30 mouse cellular contexts compared by ENCODE assay signal in genomic region chr10:43631639-43632354, GRCm38 (mm10). TPM values are rescaled to one million over a fixed set of nuclear protein-coding genes. Genes with fewer than 3 reads are reported as not detected.
A peak's percentile ranks its signal among the peaks of the same experiment; 100 is the strongest.
DNase-seq lines count a peak whose midpoint lies in the region; ATAC-seq and TF ChIP-seq lines count a peak whose summit lies in the region.
"Had no signal": no experiment of that assay in that cellular context is flagged by ENCODE, and none has a peak within 500 bp of the region (broad histone marks: within the 10 kb centered on the region; RNA-seq: fewer than 3 reads in every experiment).

No protein-coding gene starts in this region.

- H3K4me1 ChIP-seq in liver, embryonic 12.5 days, result peaks cover 64% of the 10 kb centered on the region
- peaks cover 16% of the 10 kb centered on the region for H3K4me1 ChIP-seq in liver, embryonic 11.5 days (replicated peaks; ENCODE audit: control insufficient read depth, insufficient read depth, low read length)
- H3K4me1 ChIP-seq in forebrain, embryonic 16.5 days (replicated peaks; ENCODE audit: control insufficient read depth, insufficient read depth, low read length), result peaks cover 10% of the 10 kb centered on the region; the same call in 1 of the 2 replicates
- H3K4me1 ChIP-seq in liver, embryonic 16.5 days (ENCODE audit: control insufficient read depth, low read depth, low read length), result peaks cover 48% of the 10 kb centered on the region
- H3K4me1 ChIP-seq: heart, embryonic 12.5 days; hindbrain, embryonic 15.5 days; midbrain, embryonic 13.5 days had no signal

- peak overlapping the region; percentile 5; the same call in 1 of the 2 replicates for H3K4me2 ChIP-seq in liver, embryonic 12.5 days
- no peak overlapping the region for H3K4me2 ChIP-seq in liver, embryonic 11.5 days
- H3K4me2 ChIP-seq in forebrain, embryonic 16.5 days (ENCODE audit: low read length), result no peak overlapping the region
- no peak overlapping the region for H3K4me2 ChIP-seq in liver, embryonic 16.5 days (ENCODE audit: low read depth, low read length)
- H3K4me2 ChIP-seq: embryonic facial prominence, embryonic 12.5 days; heart, embryonic 12.5 days; hindbrain, embryonic 15.5 days; limb, embryonic 13.5 days; midbrain, embryonic 13.5 days had no signal

- peaks cover 11% of the 10 kb centered on the region for H3K36me3 ChIP-seq in liver, embryonic 12.5 days
- H3K36me3 ChIP-seq in liver, embryonic 11.5 days (ENCODE audit: control insufficient read depth, insufficient read depth, low read length), result no peaks in the 10 kb centered on the region
- no peaks in the 10 kb centered on the region for H3K36me3 ChIP-seq in forebrain, embryonic 16.5 days (ENCODE audit: control insufficient read depth, insufficient read depth)
- peaks cover 4% of the 10 kb centered on the region for H3K36me3 ChIP-seq in liver, embryonic 16.5 days (ENCODE audit: control insufficient read depth, insufficient read depth)
- H3K36me3 ChIP-seq: embryonic facial prominence, embryonic 12.5 days; heart, embryonic 12.5 days; hindbrain, embryonic 10.5 days; hindbrain, embryonic 15.5 days; limb, embryonic 13.5 days; midbrain, embryonic 13.5 days had no signal

- TF ChIP-seq CTCF in gastrocnemius, adult 2 months (IDR thresholded peaks at IDR 0.05), result peak; percentile 6; the same call in 1 of the 2 replicates

- DNase-seq in gastrocnemius, adult 2 months, result no peak
- DNase-seq in gastrocnemius, postnatal 36 days, result no peak
- no peak for DNase-seq in liver, embryonic 11.5 days (ENCODE audit: low spot score)
- DNase-seq in cerebellum, postnatal 25 days, result no peak
- no peak for DNase-seq in layer of hippocampus, adult 9-11 months
- DNase-seq: adrenal gland, adult 2 months; adrenal gland, postnatal 36 days; cerebellum, adult 8-10 months; embryo, embryonic 11 days; gastrocnemius, postnatal 14 days; heart, adult 18-20 months; kidney, adult 9 months; kidney, postnatal 10 days; lung, adult 2 months; lung, postnatal 10 days; right cerebral cortex, postnatal 14 days had no signal

- H3K4me3 ChIP-seq in gastrocnemius, adult 2 months, result no peak overlapping the region
- no peak overlapping the region for H3K4me3 ChIP-seq in liver, embryonic 12.5 days
- no peak overlapping the region for H3K4me3 ChIP-seq in liver, embryonic 11.5 days (ENCODE audit: low read depth, low read length)
- no peak overlapping the region for H3K4me3 ChIP-seq in forebrain, embryonic 16.5 days (replicated peaks; ENCODE audit: low read length)
- H3K4me3 ChIP-seq in liver, embryonic 16.5 days (ENCODE audit: low read depth, low read length), result no peak overlapping the region
- H3K4me3 ChIP-seq: embryonic facial prominence, embryonic 12.5 days; heart, embryonic 12.5 days; hindbrain, embryonic 10.5 days; hindbrain, embryonic 15.5 days; left cerebral cortex, adult 2 months; limb, embryonic 13.5 days; midbrain, embryonic 13.5 days had no signal

- H3K9ac ChIP-seq in liver, embryonic 12.5 days, result peak overlapping the region; percentile 56
- H3K9ac ChIP-seq in liver, embryonic 11.5 days (ENCODE audit: low read depth, low read length), result no peak overlapping the region
- H3K9ac ChIP-seq in forebrain, embryonic 16.5 days (replicated peaks; ENCODE audit: low read depth, low read length), result no peak overlapping the region
- peak overlapping the region; percentile 22; the same call in 1 of the 2 replicates for H3K9ac ChIP-seq in liver, embryonic 16.5 days (ENCODE audit: low read depth, low read length)
- H3K9ac ChIP-seq: embryonic facial prominence, embryonic 12.5 days; heart, embryonic 12.5 days; hindbrain, embryonic 15.5 days; limb, embryonic 13.5 days; midbrain, embryonic 13.5 days had no signal

- no peak overlapping the region for H3K27ac ChIP-seq in gastrocnemius, adult 2 months
- peak overlapping the region; percentile 93 for H3K27ac ChIP-seq in liver, embryonic 12.5 days
- no peak overlapping the region for H3K27ac ChIP-seq in liver, embryonic 11.5 days (ENCODE audit: low read depth, low read length)
- peak overlapping the region; percentile 67 for H3K27ac ChIP-seq in forebrain, embryonic 16.5 days (ENCODE audit: low read length)
- peak overlapping the region; percentile 98 for H3K27ac ChIP-seq in liver, embryonic 16.5 days (ENCODE audit: low read length)
- H3K27ac ChIP-seq: embryonic facial prominence, embryonic 12.5 days; hindbrain, embryonic 10.5 days; hindbrain, embryonic 15.5 days; left cerebral cortex, adult 2 months; limb, embryonic 13.5 days; macrophage; midbrain, embryonic 13.5 days had no signal

- peaks cover 6% of the 10 kb centered on the region for H3K9me3 ChIP-seq in liver, embryonic 12.5 days (replicated peaks)
- peaks cover 3% of the 10 kb centered on the region; the same call in 1 of the 2 replicates for H3K9me3 ChIP-seq in liver, embryonic 11.5 days (ENCODE audit: control insufficient read depth, low read length)
- no peaks in the 10 kb centered on the region for H3K9me3 ChIP-seq in forebrain, embryonic 16.5 days (ENCODE audit: control insufficient read depth, low read length)
- peaks cover 6% of the 10 kb centered on the region for H3K9me3 ChIP-seq in liver, embryonic 16.5 days (replicated peaks; ENCODE audit: control insufficient read depth, low read length)
- H3K9me3 ChIP-seq: embryonic facial prominence, embryonic 12.5 days; hindbrain, embryonic 10.5 days; hindbrain, embryonic 15.5 days; midbrain, embryonic 13.5 days had no signal

- WGBS in liver, embryonic 12.5 days (ENCODE audit: insufficient replicate concordance), result 65% methylated on average over 2 of the region's 2 CpGs
- 70% methylated on average over 2 of the region's 2 CpGs for WGBS in liver, embryonic 11.5 days
- 26% methylated on average over 2 of the region's 2 CpGs for WGBS in forebrain, embryonic 16.5 days
- 76% methylated on average over 2 of the region's 2 CpGs for WGBS in liver, embryonic 16.5 days (ENCODE audit: insufficient replicate concordance)

- intact Hi-C loops in gastrocnemius, adult 2 months (cut with DNase I), result no loop called here
- intact Hi-C loops in gastrocnemius, postnatal 36 days (cut with DNase I), result no loop called here

- H3K27me3 ChIP-seq in liver, embryonic 12.5 days (replicated peaks), result no peaks in the 10 kb centered on the region
- no peaks in the 10 kb centered on the region for H3K27me3 ChIP-seq in liver, embryonic 11.5 days (replicated peaks; ENCODE audit: control insufficient read depth, insufficient read depth, low read length)
- no peaks in the 10 kb centered on the region for H3K27me3 ChIP-seq in forebrain, embryonic 16.5 days (replicated peaks; ENCODE audit: control insufficient read depth, insufficient read depth, low read length)
- H3K27me3 ChIP-seq in liver, embryonic 16.5 days (ENCODE audit: control insufficient read depth, insufficient read depth, low read depth, low read length), result no peaks in the 10 kb centered on the region
- H3K27me3 ChIP-seq: embryonic facial prominence, embryonic 12.5 days; heart, embryonic 12.5 days; hindbrain, embryonic 15.5 days; limb, embryonic 13.5 days; midbrain, embryonic 13.5 days had no signal

- no peak for ATAC-seq in liver, embryonic 12.5 days
- no peak for ATAC-seq in liver, embryonic 11.5 days (replicated peaks; ENCODE audit: low FRiP score)
- ATAC-seq in forebrain, embryonic 16.5 days, result peak; percentile 70
- ATAC-seq in liver, embryonic 16.5 days (ENCODE audit: low read depth), result no peak
- ATAC-seq: activated CD4-positive, CD25-positive, alpha-beta regulatory T cell, adult 4 months; CD4-positive, CD25-positive, alpha-beta regulatory T cell, adult 4 months; inflammation-experienced regulatory T-cells, adult 6 months; midbrain, embryonic 13.5 days had no signal

RNA-seq across cellular contexts. Expression of gene Cd24a, which starts 53.7 kb away (rescaled TPM):
- 100 to 1,000 TPM; 120 to 170 TPM for total RNA-seq in gastrocnemius, adult 2 months (2021)
- 100 to 1,000 TPM in 1 of 2 experiments, 10 to 100 TPM in 1; 54.5 to 100 TPM for total RNA-seq in gastrocnemius, postnatal 36 days (2021)
- polyA plus RNA-seq in liver, embryonic 12.5 days (2016; fragmentation: Nextera tagmentation; extraction: Ambion mirVana), result 819 and 854 TPM in 2 replicates
- polyA plus RNA-seq in liver, embryonic 11.5 days (2014; fragmentation: Nextera tagmentation; extraction: Ambion mirVana), result 420 and 459 TPM in 2 replicates
- polyA plus RNA-seq in forebrain, embryonic 16.5 days (2015; fragmentation: Nextera tagmentation; extraction: Ambion mirVana), result 918 and 1,051 TPM in 2 replicates
- 927 and 938 TPM in 2 replicates for polyA plus RNA-seq in liver, embryonic 16.5 days (2015; fragmentation: Nextera tagmentation; extraction: Ambion mirVana)

Comparison
In these comparisons a context has a peak if more than half of its experiments do, and no peak if none do; other contexts are left out.
1. H3K27ac ChIP-seq: peak in liver, embryonic 12.5 days (single experiment), forebrain, embryonic 16.5 days (single experiment) and liver, embryonic 16.5 days (single experiment); none in gastrocnemius, adult 2 months (single experiment) and liver, embryonic 11.5 days (single experiment).
2. H3K9ac ChIP-seq: peak in liver, embryonic 12.5 days (single experiment) and liver, embryonic 16.5 days (single experiment); none in liver, embryonic 11.5 days (single experiment) and forebrain, embryonic 16.5 days (single experiment).